Mouse (Mus musculus): ENCODE results near the gene Arsa.

GRCm38 (mm10) chr15:89478622-89479021 is 1.4 kb upstream of the Arsa start:
- TF ChIP-seq POLR2A (IDR thresholded peaks at IDR 0.05; ENCODE audit: borderline replicate concordance, extremely low read depth, low read depth, low read length) (no peak), CTCF (IDR thresholded peaks at IDR 0.05; ENCODE audit: insufficient read depth, low read length) (no peak)
